Mouse (Mus musculus) E14TG2a.4 (cell line): ENCODE results near the gene Aco1.

Experiments used
- CTCF ChIP-seq: conservative IDR thresholded peaks from 2 replicates; pipeline ENCODE4 v1.5.1; 2014; ENCODE audit warnings: low read length
- NANOG ChIP-seq: IDR thresholded peaks from 2 replicates; pipeline ENCODE4 v1.6.1; 2014; ENCODE audit warnings: borderline replicate concordance, low read length, mixed read lengths
- POU5F1 ChIP-seq: IDR thresholded peaks from 2 replicates; pipeline ENCODE4 v1.6.1; 2014; ENCODE audit warnings: low read length, borderline replicate concordance

- TF ChIP-seq CTCF (no peak), POU5F1 (no peak), NANOG (no peak)
These were observed 21.7 kb upstream of the Aco1 start for GRCm38 (mm10) chr4:40121221-40121620.
